Mouse (Mus musculus) erythroblast, embryonic 14.5 days (primary cell): Measurements from ENCODE around the gene Rbfox2. TPM values are rescaled to one million over a fixed set of nuclear protein-coding genes. Genes with fewer than 3 reads are reported as not detected.

Experiments
- H3K27me3 ChIP-seq: 2 replicates; pipeline ENCODE4 v1.6.1; 2012; ENCODE audit warnings: inconsistent platforms; ENCODE audit not compliant: control insufficient read depth
- H3K36me3 ChIP-seq: 2 replicates; pipeline ENCODE4 v1.6.1; 2012; ENCODE audit warnings: mild to moderate bottlenecking, inconsistent platforms; ENCODE audit not compliant: control insufficient read depth
- H3K4me1 ChIP-seq: 2 replicates; pipeline ENCODE4 v1.6.1; 2012; ENCODE audit warnings: inconsistent platforms; ENCODE audit not compliant: control insufficient read depth
- H3K4me3 ChIP-seq: replicated peaks from 2 replicates; pipeline ENCODE3; 2012; ENCODE audit warnings: moderate library complexity, mild to moderate bottlenecking, inconsistent platforms
- H3K9me3 ChIP-seq: 2 replicates; pipeline ENCODE4 v1.6.1; 2012; ENCODE audit warnings: low read length, inconsistent platforms, mixed read lengths; ENCODE audit not compliant: control insufficient read depth
- GATA1 ChIP-seq: IDR thresholded peaks from 2 replicates; pipeline ENCODE4 v1.6.1; 2012; ENCODE audit warnings: low read length, inconsistent platforms, mixed read lengths
- TAL1 ChIP-seq: IDR thresholded peaks from 3 replicates; pipeline ENCODE4 v1.6.1; 2012; ENCODE audit warnings: low read length, inconsistent platforms, mixed read lengths
- polyA plus RNA-seq: library from polyadenylated mRNA; stranded (reverse); fragments of >175 nt; gene quantifications from 2 replicates; pipeline ENCODE4 v1.2.3, GENCODE M21; 2012

Rbfox2 gene
- polyA plus RNA-seq, 1 experiment, result not detected

DNA sequence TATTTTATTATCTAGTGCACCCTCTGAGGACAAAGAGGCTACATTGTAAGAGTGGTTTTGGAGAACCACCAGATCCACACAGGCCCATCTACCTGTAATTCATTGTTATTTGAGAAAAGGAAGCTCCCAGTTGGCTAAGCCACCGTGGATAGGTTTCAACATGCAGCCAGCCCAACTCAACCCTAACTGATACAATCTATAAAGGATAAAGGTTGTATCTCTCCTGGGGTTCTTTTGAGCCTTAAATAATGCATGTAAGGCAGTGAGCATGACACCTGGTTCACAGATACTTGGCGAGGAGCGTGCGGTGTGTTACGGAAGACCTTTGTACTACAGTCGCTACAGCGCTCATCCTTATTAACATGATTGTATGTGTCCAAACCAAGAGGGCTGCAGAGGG is 6.0 kb upstream of the Rbfox2 start:
- H3K36me3 ChIP-seq, result no peaks in the 10 kb centered on the region
- H3K4me3 ChIP-seq, result no peak overlapping the region
- TF ChIP-seq TAL1 (no peak), GATA1 (no peak)
- peaks cover 15% of the 10 kb centered on the region for H3K27me3 ChIP-seq
- no peaks in the 10 kb centered on the region for H3K9me3 ChIP-seq
- no peaks in the 10 kb centered on the region for H3K4me1 ChIP-seq

- peaks cover 57% of the 10 kb centered on the region for H3K27me3 ChIP-seq
- H3K4me3 ChIP-seq, result no peak overlapping the region
- H3K36me3 ChIP-seq, result no peaks in the 10 kb centered on the region
- no peaks in the 10 kb centered on the region; the same call in 1 of the 2 replicates for H3K9me3 ChIP-seq
- H3K4me1 ChIP-seq, result peaks cover 12% of the 10 kb centered on the region
- no peak for TF ChIP-seq GATA1
- TF ChIP-seq TAL1, result no peak
These were observed 1.1 kb upstream of the Rbfox2 start for GRCm38 (mm10) chr15:77307767-77308495.

GRCm38 (mm10) chr15:77305852-77306546 is 805 bp downstream of the Rbfox2 start:
- Histone ChIP-seq H3K9me3 (no peaks in the 10 kb centered on the region; the same call in 1 of the 2 replicates), H3K27me3 (peaks cover 59% of the 10 kb centered on the region), H3K4me3 (peak overlapping the region; percentile 58), H3K36me3 (no peaks in the 10 kb centered on the region), H3K4me1 (peaks cover 12% of the 10 kb centered on the region)
- no peak for TF ChIP-seq GATA1
- TF ChIP-seq TAL1, result no peak

DNA sequence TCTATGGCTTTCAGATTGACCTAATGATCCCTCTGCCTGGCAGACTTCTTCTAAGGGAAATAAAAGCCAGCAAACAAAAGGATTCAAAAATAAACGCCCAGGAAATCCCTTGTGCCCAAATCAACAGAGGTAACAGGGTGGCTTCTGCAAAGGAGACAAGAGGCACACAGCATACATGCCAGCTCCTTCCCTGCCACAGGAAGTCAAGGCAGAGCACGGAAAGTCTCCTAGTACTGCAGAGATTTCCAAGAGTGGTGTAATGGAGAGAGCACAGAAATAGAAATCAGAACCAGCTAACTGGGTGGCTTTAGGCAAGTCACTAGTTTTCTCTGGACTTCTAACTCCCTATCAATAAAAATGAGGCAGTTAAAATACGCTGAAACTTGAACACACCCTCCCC is 1.8 kb downstream of the Rbfox2 start:
- Histone ChIP-seq H3K9me3 (no peaks in the 10 kb centered on the region; the same call in 1 of the 2 replicates), H3K4me3 (no peak overlapping the region), H3K4me1 (peaks cover 12% of the 10 kb centered on the region), H3K36me3 (no peaks in the 10 kb centered on the region), H3K27me3 (peaks cover 59% of the 10 kb centered on the region)
- TF ChIP-seq GATA1 (no peak), TAL1 (no peak)

GRCm38 (mm10) chr15:77301122-77301521 is 5.7 kb downstream of the Rbfox2 start:
- H3K27me3 ChIP-seq, result peaks cover 32% of the 10 kb centered on the region
- TF ChIP-seq GATA1, result no peak
- TF ChIP-seq TAL1, result no peak
- H3K36me3 ChIP-seq, result no peaks in the 10 kb centered on the region
- no peaks in the 10 kb centered on the region; the same call in 1 of the 2 replicates for H3K4me1 ChIP-seq
- H3K4me3 ChIP-seq, result no peak overlapping the region
- H3K9me3 ChIP-seq, result no peaks in the 10 kb centered on the region

- no peaks in the 10 kb centered on the region for H3K36me3 ChIP-seq
- H3K4me1 ChIP-seq, result no peaks in the 10 kb centered on the region
- no peak for TF ChIP-seq GATA1
- TF ChIP-seq TAL1, result no peak
- H3K27me3 ChIP-seq, result peaks cover 6% of the 10 kb centered on the region
- no peaks in the 10 kb centered on the region for H3K9me3 ChIP-seq
- no peak overlapping the region for H3K4me3 ChIP-seq
These were observed 8.2 kb downstream of the Rbfox2 start for GRCm38 (mm10) chr15:77298564-77298963.

DNA sequence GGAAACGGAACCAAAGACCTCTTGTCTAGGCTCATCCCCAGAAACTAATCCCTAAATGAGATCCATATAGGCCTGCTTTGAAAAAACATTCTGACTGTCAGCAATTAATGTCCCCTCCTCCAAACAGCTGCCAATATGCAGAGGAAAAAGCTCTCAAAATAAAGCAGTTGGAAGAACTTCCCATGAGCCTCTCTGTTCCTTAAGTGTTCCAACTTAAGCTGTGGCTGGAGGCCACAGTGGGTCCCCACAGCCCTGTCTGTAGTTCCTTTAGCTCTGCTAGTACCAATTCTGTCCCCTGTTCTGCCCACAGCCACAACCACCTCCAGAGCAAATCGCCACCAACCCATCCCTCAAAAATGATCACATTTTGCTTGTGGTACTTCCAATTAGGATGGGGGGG is 10.2 kb downstream of the Rbfox2 start:
- Histone ChIP-seq H3K9me3 (no peaks in the 10 kb centered on the region), H3K4me1 (no peaks in the 10 kb centered on the region), H3K4me3 (no peak overlapping the region), H3K27me3 (no peaks in the 10 kb centered on the region), H3K36me3 (no peaks in the 10 kb centered on the region)
- TF ChIP-seq TAL1 (no peak), GATA1 (no peak)

DNA sequence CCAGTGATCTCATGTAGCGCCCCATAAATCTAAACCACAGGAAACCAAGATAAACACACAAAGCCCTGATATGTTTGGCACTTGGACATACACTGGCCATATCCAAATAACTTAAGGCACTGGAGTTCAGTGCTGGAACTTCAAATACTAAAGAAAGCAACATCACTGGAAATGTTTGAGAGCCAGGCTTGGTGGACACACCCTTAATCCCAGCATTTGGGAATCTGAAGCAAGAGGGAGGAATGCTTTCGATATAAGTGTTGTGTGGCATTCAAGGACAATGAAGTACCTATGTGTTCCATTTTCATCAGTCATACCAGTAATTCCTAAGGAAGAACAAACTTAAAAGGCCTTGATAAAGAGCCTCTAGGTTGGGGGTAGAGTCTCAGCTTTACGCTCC is 13.3 kb downstream of the Rbfox2 start:
- no peaks in the 10 kb centered on the region for H3K36me3 ChIP-seq
- H3K27me3 ChIP-seq, result no peaks in the 10 kb centered on the region
- H3K4me3 ChIP-seq, result no peak overlapping the region
- no peaks in the 10 kb centered on the region for H3K4me1 ChIP-seq
- no peaks in the 10 kb centered on the region for H3K9me3 ChIP-seq
- TF ChIP-seq GATA1 (no peak), TAL1 (no peak)

- Histone ChIP-seq H3K4me1 (no peaks in the 10 kb centered on the region), H3K9me3 (no peaks in the 10 kb centered on the region), H3K27me3 (no peaks in the 10 kb centered on the region), H3K36me3 (no peaks in the 10 kb centered on the region), H3K4me3 (no peak overlapping the region)
- TF ChIP-seq GATA1, result no peak
- TF ChIP-seq TAL1, result no peak
These were observed 14.4 kb downstream of the Rbfox2 start for GRCm38 (mm10) chr15:77292381-77292780.
